Mouse (Mus musculus) monocyte, adult 59 days (primary cell): Measurements from ENCODE around the gene Gm773. TPM values are rescaled to one million over a fixed set of nuclear protein-coding genes. Genes with fewer than 3 reads are reported as not detected.

Experiments used
- total RNA-seq, 2 experiments: library from RNA; stranded (reverse); gene quantifications; one replicate each; pipeline ENCODE4 v1.2.4; 2023

The Gm773 gene
- not detected for total RNA-seq

GRCm38 (mm10) chrX:56212771-56213170, at the start of gene Gm773:
Gene Gm773, minus strand, starts transcription at chrX:56212881.

Other genes with a start within 250 kb of the Gm773 start
- gene 3830403N18Rik, start 76.3 kb downstream of the Gm773 start, total RNA-seq: 1 to 10 TPM in 1 of 2 experiments, under 1 TPM in 1; 0.58 to 2.2 TPM
- under 1 TPM; 0.21 to 0.29 TPM for gene Zfp449, start 133.5 kb upstream of the Gm773 start, total RNA-seq
- not detected for gene Smim10l2a, start 161.7 kb upstream of the Gm773 start, total RNA-seq
- gene Gm2174, start 235.1 kb upstream of the Gm773 start, total RNA-seq: not detected
- 10 to 100 TPM; 76.7 to 80.6 TPM for gene Ints6l, start 242.0 kb upstream of the Gm773 start, total RNA-seq